Mouse (Mus musculus) layer of hippocampus, adult 11-12 months (tissue): ENCODE data around the gene Ppp1r32.
A peak's percentile ranks its signal among the peaks of the same experiment; 100 is the strongest.

ENCODE experiments used
- DNase-seq: peaks from one replicate; pipeline ENCODE4 v3.0.0; 2022; ENCODE audit warnings: low spot score

Ppp1r32 gene

DNA sequence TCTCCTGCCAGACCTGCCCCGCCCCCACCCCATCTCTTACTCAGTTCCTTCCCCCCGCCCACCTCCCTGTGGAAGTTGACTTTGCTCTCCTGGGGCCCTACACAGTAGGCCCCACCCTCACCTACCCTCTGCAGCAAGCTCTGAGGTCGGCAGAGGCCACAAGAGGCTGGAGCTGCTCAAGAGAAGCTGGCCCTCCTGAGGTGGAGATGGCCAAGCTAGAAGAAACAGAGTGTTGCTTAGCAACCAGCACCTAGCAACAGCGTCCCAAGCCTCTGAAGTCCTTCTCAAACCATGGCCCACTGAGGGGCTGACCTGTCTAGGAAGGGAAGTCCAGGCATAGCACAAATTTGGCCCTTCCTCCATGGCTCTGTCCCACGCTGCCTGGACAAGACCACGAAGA, at the start of gene Ppp1r32:
Gene Ppp1r32, minus strand, starts transcription at position 226 of the 400 bp plus-strand sequence.
- no peak for DNase-seq

DNA sequence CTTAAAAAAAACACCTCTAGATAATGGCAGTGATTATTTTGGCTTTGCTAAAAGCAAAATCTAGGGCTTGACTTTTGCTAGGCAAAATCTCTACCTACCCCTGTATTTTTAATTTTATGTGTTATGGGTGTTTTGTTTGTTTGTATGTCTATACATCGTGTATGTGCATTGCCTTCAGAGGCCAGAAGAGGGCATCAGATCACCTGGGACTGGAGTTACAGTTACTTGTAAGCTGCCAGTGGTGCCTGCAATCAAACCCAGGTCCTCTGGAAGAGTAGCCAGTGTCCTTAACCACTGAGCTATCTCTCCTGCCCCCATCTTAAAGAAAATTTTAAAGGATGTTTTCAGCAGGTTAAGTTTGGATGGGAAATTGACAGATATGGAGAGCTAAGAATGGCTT, 47.4 kb upstream of the Ppp1r32 start:
- no peak for DNase-seq

DNA sequence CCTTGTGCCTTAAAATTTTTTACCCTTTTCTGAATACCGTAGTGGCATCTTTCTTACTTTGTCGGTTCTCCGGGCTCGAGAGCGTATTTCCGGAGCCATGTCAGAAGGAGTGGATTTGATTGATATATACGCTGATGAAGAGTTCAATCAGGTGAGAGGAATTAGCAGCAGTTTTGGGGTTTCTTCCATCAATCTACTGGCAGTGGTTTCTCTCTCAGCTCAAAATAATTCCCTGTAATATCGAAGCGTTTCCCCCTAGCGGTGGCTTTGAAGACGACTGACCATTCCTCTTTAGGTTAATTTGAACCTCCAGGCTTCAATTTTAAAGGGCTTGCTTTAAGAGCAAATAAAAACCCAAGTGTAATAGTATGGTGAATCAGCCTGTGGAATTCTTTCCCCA, 43.2 kb upstream of the Ppp1r32 start, which contains the start of gene Sdhaf2:
Gene Sdhaf2, minus strand, starts transcription at position 233 of the 400 bp plus-strand sequence.
- peak; percentile 53 for DNase-seq

- DNase-seq, result peak; percentile 90
These were observed 42.6 kb upstream of the Ppp1r32 start, which contains the start of gene Cpsf7 for GRCm38 (mm10) chr19:10525106-10525901. TSS of gene Cpsf7 (plus strand) at chr19:10525266.

DNA sequence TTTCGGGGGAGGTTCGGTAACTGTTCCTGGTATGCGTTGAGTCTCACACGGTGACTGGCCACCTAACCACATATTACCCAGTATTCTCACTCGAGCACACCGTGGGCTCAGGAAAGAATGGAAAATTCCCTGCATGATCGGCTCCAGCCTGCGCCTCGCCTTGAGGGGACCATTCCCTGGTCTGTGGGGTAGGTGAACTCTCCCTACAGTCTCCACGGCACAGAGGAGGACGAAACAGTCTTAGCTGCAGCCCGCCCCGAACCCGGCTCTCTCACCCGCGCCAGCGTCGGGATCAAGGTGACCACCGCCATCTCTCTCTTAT, 42.0 kb upstream of the Ppp1r32 start:
- no peak for DNase-seq

DNA sequence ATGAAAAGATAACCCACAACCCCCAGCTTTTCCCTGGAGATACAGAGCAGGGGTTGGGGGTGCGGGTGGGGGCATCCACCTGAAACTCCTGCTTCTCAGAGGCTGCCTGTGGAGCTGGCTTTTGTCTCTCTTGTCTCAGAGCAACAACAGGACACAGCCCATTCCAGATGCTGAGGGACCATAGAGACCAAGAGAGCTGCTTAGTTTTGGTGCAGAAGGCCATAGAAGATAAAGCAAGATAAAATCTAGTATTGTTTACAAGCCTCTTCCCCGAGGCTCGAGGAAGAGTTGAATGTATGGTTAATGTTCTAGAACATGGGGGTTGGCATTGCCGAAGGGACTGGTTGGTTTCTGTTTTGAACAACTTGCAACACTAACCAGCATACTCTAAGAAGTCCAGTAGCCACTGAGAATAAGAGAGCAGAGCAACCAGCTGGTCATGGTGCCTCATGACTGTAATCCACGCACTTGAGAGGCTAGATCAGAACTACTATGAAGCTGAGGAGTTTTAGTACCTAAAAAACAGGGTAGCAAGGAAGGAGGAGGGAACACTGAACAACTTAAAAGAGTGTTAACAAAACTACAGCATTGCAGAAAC, 40.9 kb upstream of the Ppp1r32 start:
- no peak for DNase-seq

- no peak for DNase-seq
These were observed 39.2 kb upstream of the Ppp1r32 start for GRCm38 (mm10) chr19:10521926-10522325.

DNA sequence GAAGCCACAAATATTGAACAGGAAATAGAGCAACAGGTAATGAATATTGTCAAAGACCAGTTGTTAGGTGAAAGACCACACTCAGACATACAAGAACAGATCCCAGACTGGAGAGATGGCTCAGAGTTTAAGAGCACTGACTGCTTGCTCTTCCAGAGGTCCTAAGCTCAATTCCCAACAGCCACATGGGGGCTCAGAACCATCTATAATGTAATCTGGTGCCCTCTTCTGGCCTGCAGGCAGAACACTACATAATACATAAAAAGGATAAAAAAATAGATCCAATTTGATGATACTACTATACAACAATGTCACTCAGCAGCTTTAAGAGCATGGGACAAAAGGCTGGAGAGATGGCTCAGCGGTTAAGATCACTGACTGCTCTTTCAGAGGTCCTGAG, 37.6 kb upstream of the Ppp1r32 start:
- no peak for DNase-seq

DNA sequence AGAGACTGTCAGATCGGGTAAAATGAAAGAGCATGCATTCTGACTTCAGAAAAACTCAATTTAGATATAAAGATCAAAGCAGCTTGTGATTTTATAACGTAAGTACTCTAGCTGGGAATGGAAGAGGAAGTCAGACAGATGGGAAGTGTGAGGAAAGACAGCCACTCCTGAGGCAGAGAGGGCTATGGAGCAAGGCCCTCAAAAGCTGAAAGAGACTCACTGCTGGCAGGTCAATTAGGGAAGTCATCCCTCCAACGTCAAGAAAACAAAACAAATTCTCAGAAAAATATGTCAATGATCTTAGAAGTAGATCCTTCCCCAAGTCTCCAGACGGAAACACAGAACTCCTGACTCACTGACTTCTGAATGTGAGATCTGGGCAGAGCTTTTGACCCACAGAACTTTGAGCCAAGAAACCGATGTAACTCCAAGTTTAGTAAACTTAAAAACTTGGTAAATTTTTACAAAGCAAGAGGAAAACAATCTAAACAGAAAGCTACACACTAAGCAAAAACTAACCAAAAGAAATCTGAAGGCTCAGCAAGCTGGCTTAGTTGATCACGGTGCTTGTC, 28.1 kb upstream of the Ppp1r32 start:
- DNase-seq, result no peak

DNA sequence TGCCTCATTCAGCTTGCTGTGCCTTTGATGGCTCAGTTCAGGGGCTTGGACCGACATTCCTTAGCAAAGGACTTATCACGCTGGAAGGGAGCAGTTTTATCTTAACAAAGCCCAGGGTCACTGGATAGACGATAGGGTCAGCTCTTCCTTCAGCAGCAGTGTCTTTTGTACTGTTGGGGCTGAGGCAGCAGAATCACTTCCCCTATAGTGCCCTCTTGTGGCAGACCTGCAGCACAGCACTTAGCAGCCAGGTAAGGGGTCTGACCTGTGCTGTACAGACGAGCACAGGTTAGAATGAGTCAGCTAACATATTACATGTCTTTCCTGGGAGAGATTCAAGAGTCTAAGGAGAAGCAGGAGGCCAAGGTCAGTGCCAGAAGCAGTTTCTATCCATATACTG, 19.8 kb upstream of the Ppp1r32 start:
- DNase-seq, result no peak

GRCm38 (mm10) chr19:10500581-10500980, 17.9 kb upstream of the Ppp1r32 start:
- DNase-seq, result no peak

- DNase-seq, result no peak
These were observed 14.9 kb upstream of the Ppp1r32 start for GRCm38 (mm10) chr19:10497512-10498160.

- DNase-seq, result no peak
These were observed 14.2 kb upstream of the Ppp1r32 start for GRCm38 (mm10) chr19:10496976-10497375.

DNA sequence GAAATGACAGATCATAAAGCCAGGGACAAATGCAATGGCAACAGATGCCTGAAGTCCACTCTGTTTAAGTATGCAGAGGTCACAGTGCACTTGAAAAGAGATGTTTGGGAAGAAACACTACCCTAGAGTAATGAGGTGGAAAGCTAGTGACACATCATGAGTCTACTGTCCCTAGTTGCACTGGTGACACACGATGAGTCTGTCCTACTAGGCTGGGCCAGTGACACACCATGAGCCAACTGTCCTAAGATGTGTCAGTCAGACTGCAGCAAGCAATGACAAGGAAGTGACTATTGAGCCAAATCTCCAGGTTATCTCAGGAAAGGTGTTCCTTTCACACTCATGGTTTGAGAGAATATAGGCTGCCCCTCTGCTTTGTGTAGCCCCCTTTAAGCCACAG, 12.9 kb upstream of the Ppp1r32 start:
- DNase-seq, result no peak

- DNase-seq, result peak; percentile 72
These were observed 3.6 kb upstream of the Ppp1r32 start for GRCm38 (mm10) chr19:10486264-10486738.

DNA sequence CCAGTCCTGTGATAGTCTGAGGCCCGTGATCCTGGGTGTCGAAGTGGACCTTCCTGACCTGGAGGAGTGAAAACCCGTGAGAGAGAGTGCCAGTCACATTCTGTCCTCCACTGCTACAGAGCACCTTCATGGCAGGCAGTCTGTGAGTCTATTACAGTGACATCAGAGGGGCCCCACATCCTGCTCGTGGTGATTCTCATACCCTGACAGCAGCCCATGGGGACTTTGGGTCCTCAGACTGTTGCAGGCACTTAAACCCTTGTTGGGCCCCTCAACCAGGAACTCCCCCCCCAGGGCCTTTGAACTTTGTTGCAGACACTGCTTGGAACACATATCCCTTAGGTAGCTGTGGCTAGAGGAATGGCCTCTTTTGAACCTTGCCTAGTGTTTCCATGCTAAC, 3.2 kb downstream of the Ppp1r32 start:
- no peak for DNase-seq

- no peak for DNase-seq
These were observed 8.9 kb downstream of the Ppp1r32 start for GRCm38 (mm10) chr19:10473779-10474178.

GRCm38 (mm10) chr19:10472958-10473357, 9.8 kb downstream of the Ppp1r32 start:
- peak; percentile 23 for DNase-seq

DNA sequence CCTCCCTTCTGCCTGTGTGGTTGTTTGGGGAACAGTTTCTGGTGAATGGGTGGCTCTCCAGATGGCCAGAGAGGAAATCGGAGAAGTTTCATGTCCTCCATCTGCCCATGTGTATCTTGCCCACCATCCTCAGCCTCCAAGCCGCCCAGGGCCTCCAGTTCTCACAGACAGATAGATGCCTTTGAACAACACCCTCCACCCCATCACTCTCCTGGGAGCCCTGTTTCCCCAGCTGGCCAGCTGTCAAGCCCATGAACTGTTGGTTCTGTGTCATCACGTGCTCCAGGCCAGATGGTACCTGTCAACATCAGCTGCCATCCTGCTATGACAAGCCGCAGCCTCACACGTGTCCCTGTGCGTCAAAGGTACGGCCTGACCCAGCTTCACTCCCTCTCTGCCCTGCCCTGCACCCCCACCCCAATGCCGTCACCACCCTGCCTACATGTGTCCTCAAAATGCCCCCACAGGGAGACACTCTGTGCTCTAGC, 13.5 kb downstream of the Ppp1r32 start:
- peak; percentile 63 for DNase-seq

- no peak for DNase-seq
These were observed 18.3 kb downstream of the Ppp1r32 start for GRCm38 (mm10) chr19:10464427-10464826.

GRCm38 (mm10) chr19:10461584-10461983, 21.1 kb downstream of the Ppp1r32 start:
- DNase-seq, result no peak

GRCm38 (mm10) chr19:10459907-10460306, 22.8 kb downstream of the Ppp1r32 start:
- DNase-seq, result peak; percentile 60
